Mouse (Mus musculus) ES-Bruce4 (cell line): ENCODE data around the gene Dmpk.

ENCODE experiments used
- CTCF ChIP-seq: IDR thresholded peaks from one replicate; pipeline ENCODE4 v1.8.1; 2011; ENCODE audit warnings: low read depth, low read length
- POLR2A ChIP-seq: IDR thresholded peaks from one replicate; pipeline ENCODE4 v1.8.1; 2011; ENCODE audit warnings: low read length; ENCODE audit not compliant: insufficient read depth

GRCm38 (mm10) chr7:19094826-19095750 lies 11.4 kb downstream of the Dmpk start:
- TF ChIP-seq POLR2A (no peak), CTCF (no peak)
